Mouse (Mus musculus): Measurements from ENCODE around the gene Tcl1b1. TPM values are rescaled to one million over a fixed set of nuclear protein-coding genes. Genes with fewer than 3 reads are reported as not detected.
"Not testable (repeated sequence)": the region's sequence is repeated elsewhere in the genome, so short reads cannot be mapped to it uniquely, and the experiment has no call there.

Gene Tcl1b1
- polyA plus RNA-seq, 1 experiment from 2014 or later: not detected

GRCm38 (mm10) chr12:105134826-105135225, 24.7 kb upstream of the Tcl1b1 start:
- H3K4me3 ChIP-seq (ENCODE audit: low read length); H3K36me3 ChIP-seq (ENCODE audit: control insufficient read depth, insufficient read depth, low read length); H3K27ac ChIP-seq (ENCODE audit: low read depth, low read length); H3K4me1 ChIP-seq (ENCODE audit: control insufficient read depth, insufficient read depth, low read length); H3K4me2 ChIP-seq (replicated peaks; ENCODE audit: low read depth, low read length); H3K9ac ChIP-seq (ENCODE audit: low read depth, low read length); ATAC-seq (ENCODE audit: low FRiP score, low TSS enrichment); H3K9me3 ChIP-seq (ENCODE audit: control insufficient read depth, low read length); H3K27me3 ChIP-seq (ENCODE audit: control insufficient read depth, insufficient read depth, low read length): not testable (repeated sequence)
- WGBS: 75% methylated on average over 4 of the region's 4 CpGs

- not testable (repeated sequence) for H3K9ac ChIP-seq (ENCODE audit: low read depth, low read length); H3K4me1 ChIP-seq (ENCODE audit: control insufficient read depth, insufficient read depth, low read length); H3K4me3 ChIP-seq (ENCODE audit: low read length); H3K4me2 ChIP-seq (replicated peaks; ENCODE audit: low read depth, low read length); H3K36me3 ChIP-seq (ENCODE audit: control insufficient read depth, insufficient read depth, low read length); H3K27ac ChIP-seq (ENCODE audit: low read depth, low read length); H3K9me3 ChIP-seq (ENCODE audit: control insufficient read depth, low read length); H3K27me3 ChIP-seq (ENCODE audit: control insufficient read depth, insufficient read depth, low read length); ATAC-seq (ENCODE audit: low FRiP score, low TSS enrichment)
- 88% methylated on average over 1 of the region's 1 CpGs for WGBS
Observed at GRCm38 (mm10) chr12:105137729-105138128, 21.8 kb upstream of the Tcl1b1 start.

- 89% methylated on average over 3 of the region's 3 CpGs for WGBS
- Histone ChIP-seq H3K9ac (ENCODE audit: low read depth, low read length) (no peak overlapping the region), H3K27me3 (ENCODE audit: control insufficient read depth, insufficient read depth, low read length) (no peaks in the 10 kb centered on the region), H3K36me3 (ENCODE audit: control insufficient read depth, insufficient read depth, low read length) (no peaks in the 10 kb centered on the region), H3K27ac (ENCODE audit: low read depth, low read length) (no peak overlapping the region), H3K9me3 (ENCODE audit: control insufficient read depth, low read length) (no peaks in the 10 kb centered on the region), H3K4me1 (ENCODE audit: control insufficient read depth, insufficient read depth, low read length) (no peaks in the 10 kb centered on the region), H3K4me3 (ENCODE audit: low read length) (no peak overlapping the region), H3K4me2 (replicated peaks; ENCODE audit: low read depth, low read length) (no peak overlapping the region)
- no peak for ATAC-seq (ENCODE audit: low FRiP score, low TSS enrichment)
Observed at GRCm38 (mm10) chr12:105143096-105143495, 16.4 kb upstream of the Tcl1b1 start.

- H3K9ac ChIP-seq (ENCODE audit: low read depth, low read length); H3K9me3 ChIP-seq (ENCODE audit: control insufficient read depth, low read length); H3K36me3 ChIP-seq (ENCODE audit: control insufficient read depth, insufficient read depth, low read length); H3K4me2 ChIP-seq (replicated peaks; ENCODE audit: low read depth, low read length); ATAC-seq (ENCODE audit: low FRiP score, low TSS enrichment); H3K4me1 ChIP-seq (ENCODE audit: control insufficient read depth, insufficient read depth, low read length); H3K27ac ChIP-seq (ENCODE audit: low read depth, low read length); H3K4me3 ChIP-seq (ENCODE audit: low read length); H3K27me3 ChIP-seq (ENCODE audit: control insufficient read depth, insufficient read depth, low read length): not testable (repeated sequence)
- WGBS: 50% methylated on average over 1 of the region's 1 CpGs
Observed at GRCm38 (mm10) chr12:105144928-105145327, 14.6 kb upstream of the Tcl1b1 start.

GRCm38 (mm10) chr12:105145714-105146113, 13.8 kb upstream of the Tcl1b1 start, which contains the start of gene Tcl1b2:
Gene Tcl1b2, plus strand, starts transcription at chr12:105146014.
- Histone ChIP-seq H3K4me2 (replicated peaks; ENCODE audit: low read depth, low read length) (no peak within 1 kb of the TSS), H3K4me1 (ENCODE audit: control insufficient read depth, insufficient read depth, low read length) (no peaks in the 10 kb centered on the region), H3K27ac (ENCODE audit: low read depth, low read length) (no peak within 1 kb of the TSS), H3K4me3 (ENCODE audit: low read length) (no peak within 1 kb of the TSS), H3K27me3 (ENCODE audit: control insufficient read depth, insufficient read depth, low read length) (no peaks in the 10 kb centered on the region), H3K36me3 (ENCODE audit: control insufficient read depth, insufficient read depth, low read length) (no peaks in the 10 kb centered on the region), H3K9me3 (ENCODE audit: control insufficient read depth, low read length) (no peaks in the 10 kb centered on the region), H3K9ac (ENCODE audit: low read depth, low read length) (no peak within 1 kb of the TSS)
- WGBS: 72% methylated on average over 3 of the region's 3 CpGs
- no peak for ATAC-seq (ENCODE audit: low FRiP score, low TSS enrichment)

GRCm38 (mm10) chr12:105155286-105155685, 4.2 kb upstream of the Tcl1b1 start:
- WGBS: 52% methylated on average over 4 of the region's 4 CpGs
- H3K27ac ChIP-seq (ENCODE audit: low read depth, low read length); H3K4me2 ChIP-seq (replicated peaks; ENCODE audit: low read depth, low read length); ATAC-seq (ENCODE audit: low FRiP score, low TSS enrichment); H3K9ac ChIP-seq (ENCODE audit: low read depth, low read length); H3K4me1 ChIP-seq (ENCODE audit: control insufficient read depth, insufficient read depth, low read length); H3K27me3 ChIP-seq (ENCODE audit: control insufficient read depth, insufficient read depth, low read length); H3K36me3 ChIP-seq (ENCODE audit: control insufficient read depth, insufficient read depth, low read length); H3K9me3 ChIP-seq (ENCODE audit: control insufficient read depth, low read length); H3K4me3 ChIP-seq (ENCODE audit: low read length): not testable (repeated sequence)

- Histone ChIP-seq H3K4me1 (ENCODE audit: control insufficient read depth, insufficient read depth, low read length) (no peaks in the 10 kb centered on the region), H3K4me3 (ENCODE audit: low read length) (no peak overlapping the region), H3K27me3 (ENCODE audit: control insufficient read depth, insufficient read depth, low read length) (no peaks in the 10 kb centered on the region), H3K4me2 (replicated peaks; ENCODE audit: low read depth, low read length) (no peak overlapping the region), H3K9ac (ENCODE audit: low read depth, low read length) (no peak overlapping the region), H3K27ac (ENCODE audit: low read depth, low read length) (no peak overlapping the region), H3K36me3 (ENCODE audit: control insufficient read depth, insufficient read depth, low read length) (no peaks in the 10 kb centered on the region), H3K9me3 (ENCODE audit: control insufficient read depth, low read length) (no peaks in the 10 kb centered on the region)
- ATAC-seq (ENCODE audit: low FRiP score, low TSS enrichment): no peak
- WGBS: 70% methylated on average over 6 of the region's 6 CpGs
Observed at GRCm38 (mm10) chr12:105158842-105159241, 648 bp upstream of the Tcl1b1 start.

GRCm38 (mm10) chr12:105166734-105167133, 7.2 kb downstream of the Tcl1b1 start:
- 64% methylated on average over 3 of the region's 3 CpGs for WGBS
- Histone ChIP-seq H3K27ac (ENCODE audit: low read depth, low read length) (no peak overlapping the region), H3K9me3 (ENCODE audit: control insufficient read depth, low read length) (no peaks in the 10 kb centered on the region), H3K9ac (ENCODE audit: low read depth, low read length) (no peak overlapping the region), H3K27me3 (ENCODE audit: control insufficient read depth, insufficient read depth, low read length) (no peaks in the 10 kb centered on the region), H3K4me1 (ENCODE audit: control insufficient read depth, insufficient read depth, low read length) (no peaks in the 10 kb centered on the region), H3K36me3 (ENCODE audit: control insufficient read depth, insufficient read depth, low read length) (no peaks in the 10 kb centered on the region), H3K4me2 (replicated peaks; ENCODE audit: low read depth, low read length) (no peak overlapping the region), H3K4me3 (ENCODE audit: low read length) (no peak overlapping the region)
- no peak for ATAC-seq (ENCODE audit: low FRiP score, low TSS enrichment)

GRCm38 (mm10) chr12:105173366-105173765, 13.9 kb downstream of the Tcl1b1 start:
- Histone ChIP-seq H3K36me3 (ENCODE audit: control insufficient read depth, insufficient read depth, low read length) (no peaks in the 10 kb centered on the region), H3K27ac (ENCODE audit: low read depth, low read length) (no peak overlapping the region), H3K27me3 (ENCODE audit: control insufficient read depth, insufficient read depth, low read length) (no peaks in the 10 kb centered on the region), H3K4me3 (ENCODE audit: low read length) (no peak overlapping the region), H3K9ac (ENCODE audit: low read depth, low read length) (no peak overlapping the region), H3K4me2 (replicated peaks; ENCODE audit: low read depth, low read length) (no peak overlapping the region), H3K4me1 (ENCODE audit: control insufficient read depth, insufficient read depth, low read length) (no peaks in the 10 kb centered on the region), H3K9me3 (ENCODE audit: control insufficient read depth, low read length) (no peaks in the 10 kb centered on the region)
- WGBS: 84% methylated on average over 2 of the region's 2 CpGs
- ATAC-seq (ENCODE audit: low FRiP score, low TSS enrichment): no peak

- not testable (repeated sequence) for H3K4me1 ChIP-seq (ENCODE audit: control insufficient read depth, insufficient read depth, low read length)
- WGBS: 32% methylated on average over 2 of the region's 2 CpGs
Observed at GRCm38 (mm10) chr12:105174318-105174717, 14.8 kb downstream of the Tcl1b1 start.

More at GRCm38 (mm10) chr12:105174318-105174717, 14.8 kb downstream of the Tcl1b1 start:
- H3K4me2 ChIP-seq (replicated peaks; ENCODE audit: low read depth, low read length); H3K9ac ChIP-seq (ENCODE audit: low read depth, low read length); H3K36me3 ChIP-seq (ENCODE audit: control insufficient read depth, insufficient read depth, low read length); H3K27ac ChIP-seq (ENCODE audit: low read depth, low read length); ATAC-seq (ENCODE audit: low FRiP score, low TSS enrichment); H3K9me3 ChIP-seq (ENCODE audit: control insufficient read depth, low read length); H3K4me3 ChIP-seq (ENCODE audit: low read length); H3K27me3 ChIP-seq (ENCODE audit: control insufficient read depth, insufficient read depth, low read length): not testable (repeated sequence)
